14 mouse cellular contexts compared by ENCODE assay signal in genomic region chr14:117383188-117383587, GRCm38 (mm10).
DNase-seq lines count a peak whose midpoint lies in the region; ATAC-seq and TF ChIP-seq lines count a peak whose summit lies in the region.
"Had no signal": no experiment of that assay in that cellular context is flagged by ENCODE, and none has a peak within 500 bp of the region (broad histone marks: within the 10 kb centered on the region; RNA-seq: fewer than 3 reads in every experiment).

No protein-coding gene starts in this region.

- no peak overlapping the region for H3K9ac ChIP-seq in hindbrain, embryonic 11.5 days (ENCODE audit: low read depth, low read length)
- no peak overlapping the region for H3K9ac ChIP-seq in midbrain, postnatal 0 days (replicated peaks; ENCODE audit: low read length, poor library complexity, severe bottlenecking)

- WGBS in hindbrain, embryonic 11.5 days = 50% methylated on average over 7 of the region's 7 CpGs
- WGBS in midbrain, postnatal 0 days = 59% methylated on average over 7 of the region's 7 CpGs

- H3K27ac ChIP-seq in gastrocnemius, adult 2 months = peak overlapping the region; percentile 28; the same call in 1 of the 2 replicates
- H3K27ac ChIP-seq in hindbrain, embryonic 11.5 days (ENCODE audit: low read depth, low read length) = no peak overlapping the region
- H3K27ac ChIP-seq in midbrain, postnatal 0 days (ENCODE audit: low read depth, low read length) = no peak overlapping the region
- H3K27ac ChIP-seq: limb, embryonic 10.5 days had no signal

- TF ChIP-seq CTCF in gastrocnemius, adult 2 months (IDR thresholded peaks at IDR 0.05) = no peak
- TF ChIP-seq CTCF in midbrain, postnatal 0 days (IDR thresholded peaks at IDR 0.05) = no peak

- H3K36me3 ChIP-seq in hindbrain, embryonic 11.5 days (ENCODE audit: control insufficient read depth, insufficient read depth, low read length) = no peaks in the 10 kb centered on the region
- no peaks in the 10 kb centered on the region for H3K36me3 ChIP-seq in midbrain, postnatal 0 days (ENCODE audit: insufficient read depth, low read length)
- H3K36me3 ChIP-seq: limb, embryonic 10.5 days had no signal

- no peak overlapping the region for H3K4me2 ChIP-seq in hindbrain, embryonic 11.5 days (replicated peaks; ENCODE audit: low read depth, low read length)
- no peak overlapping the region for H3K4me2 ChIP-seq in midbrain, postnatal 0 days (ENCODE audit: low read depth, low read length, poor library complexity, severe bottlenecking)

- H3K9me3 ChIP-seq in hindbrain, embryonic 11.5 days (ENCODE audit: control insufficient read depth, low read length) = no peaks in the 10 kb centered on the region
- H3K9me3 ChIP-seq in midbrain, postnatal 0 days (ENCODE audit: low read length) = no peaks in the 10 kb centered on the region
- H3K9me3 ChIP-seq: limb, embryonic 10.5 days had no signal

- peak; percentile 65; the same call in 1 of the 2 replicates for ATAC-seq in hindbrain, embryonic 11.5 days (ENCODE audit: low FRiP score)
- ATAC-seq in midbrain, postnatal 0 days (ENCODE audit: low FRiP score) = no peak
- no peak for ATAC-seq in erythroid progenitor cell, adult 5-6 weeks (replicated peaks; ENCODE audit: low FRiP score, poor library complexity, severe bottlenecking)

- DNase-seq in gastrocnemius, adult 2 months = no peak
- no peak for DNase-seq in gastrocnemius, adult 18-20 months (ENCODE audit: low spot score)
- DNase-seq in embryo, embryonic 10 days (ENCODE audit: low spot score) = peak; percentile 52
- DNase-seq in hindbrain, embryonic 11.5 days (ENCODE audit: low spot score) = peak; percentile 37
- DNase-seq in midbrain, postnatal 0 days (ENCODE audit: low spot score) = peak; percentile 55
- no peak for DNase-seq in urinary bladder, postnatal 10 days (ENCODE audit: low spot score)
- DNase-seq in gastrocnemius, postnatal 14 days = no peak
- DNase-seq: cerebellum, adult 9-11 months; kidney, adult 8-10 months; lung, adult 18-20 months; thymus, postnatal 25 days had no signal

- no peaks in the 10 kb centered on the region; the same call in 1 of the 2 replicates for H3K4me1 ChIP-seq in hindbrain, embryonic 11.5 days (replicated peaks; ENCODE audit: control insufficient read depth, insufficient read depth, low read length)
- peaks cover 3% of the 10 kb centered on the region; the same call in 1 of the 2 replicates for H3K4me1 ChIP-seq in midbrain, postnatal 0 days (ENCODE audit: insufficient read depth, low read length)

- intact Hi-C loops in gastrocnemius, adult 2 months (cut with DNase I) = no loop called here
- intact Hi-C loops in gastrocnemius, postnatal 14 days (cut with DNase I; ENCODE audit: low total_unique reads) = no loop called here

- no peaks in the 10 kb centered on the region for H3K27me3 ChIP-seq in hindbrain, embryonic 11.5 days (ENCODE audit: control insufficient read depth, insufficient read depth, low read length)
- no peaks in the 10 kb centered on the region for H3K27me3 ChIP-seq in midbrain, postnatal 0 days (ENCODE audit: insufficient read depth, low read length)
- H3K27me3 ChIP-seq: Patski had no signal

- no peak overlapping the region for H3K4me3 ChIP-seq in gastrocnemius, adult 2 months
- no peak overlapping the region for H3K4me3 ChIP-seq in hindbrain, embryonic 11.5 days (ENCODE audit: low read depth, low read length)
- no peak overlapping the region for H3K4me3 ChIP-seq in midbrain, postnatal 0 days (ENCODE audit: low read depth, low read length)
- H3K4me3 ChIP-seq: limb, embryonic 10.5 days had no signal

Comparison
In these comparisons a context has a peak if more than half of its experiments do, and no peak if none do; other contexts are left out.
1. DNase-seq: peak in embryo, embryonic 10 days (single experiment), hindbrain, embryonic 11.5 days (single experiment) and midbrain, postnatal 0 days (single experiment); none in gastrocnemius, adult 2 months (single experiment), gastrocnemius, adult 18-20 months (single experiment), urinary bladder, postnatal 10 days (single experiment) and gastrocnemius, postnatal 14 days (single experiment).